Mouse (Mus musculus) right cerebral cortex, postnatal 14 days (tissue): Measurements from ENCODE around the gene Ttc30b.
"Not testable (repeated sequence)": the region's sequence is repeated elsewhere in the genome, so short reads cannot be mapped to it uniquely, and the experiment has no call there.

ENCODE experiments used
- DNase-seq: peaks from one replicate; pipeline ENCODE4 v3.0.0; 2022

Gene Ttc30b

DNA sequence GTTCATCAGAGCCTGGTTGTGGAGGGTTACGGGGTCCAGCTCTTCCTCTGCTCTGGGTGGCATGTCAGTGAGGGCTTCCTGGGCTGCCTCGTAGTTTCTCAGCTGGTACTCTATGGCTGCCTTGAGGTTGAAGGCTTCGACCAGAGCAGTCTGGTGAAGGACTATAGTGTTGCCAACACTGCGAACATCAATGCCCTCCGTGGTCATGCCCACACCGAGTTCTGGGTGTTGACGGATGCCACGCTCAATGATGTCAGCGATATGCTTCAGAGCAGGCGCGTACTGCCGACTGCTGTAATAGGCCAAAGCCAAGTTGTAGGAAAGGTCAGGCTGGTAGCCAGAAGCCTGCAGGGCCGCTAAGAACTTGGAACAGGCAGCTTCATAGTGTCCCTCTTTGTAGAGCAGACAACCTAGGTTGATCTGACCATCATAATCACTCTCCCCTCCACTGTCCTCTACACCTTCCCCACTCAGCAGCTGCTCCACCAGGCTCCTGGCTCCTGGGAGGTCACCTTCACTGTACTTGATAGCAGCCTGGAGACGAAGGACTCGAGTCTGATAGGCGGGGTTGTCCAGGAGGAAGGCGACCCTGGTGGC lies 767 bp downstream of the Ttc30b start:
- not testable (repeated sequence) for DNase-seq

DNA sequence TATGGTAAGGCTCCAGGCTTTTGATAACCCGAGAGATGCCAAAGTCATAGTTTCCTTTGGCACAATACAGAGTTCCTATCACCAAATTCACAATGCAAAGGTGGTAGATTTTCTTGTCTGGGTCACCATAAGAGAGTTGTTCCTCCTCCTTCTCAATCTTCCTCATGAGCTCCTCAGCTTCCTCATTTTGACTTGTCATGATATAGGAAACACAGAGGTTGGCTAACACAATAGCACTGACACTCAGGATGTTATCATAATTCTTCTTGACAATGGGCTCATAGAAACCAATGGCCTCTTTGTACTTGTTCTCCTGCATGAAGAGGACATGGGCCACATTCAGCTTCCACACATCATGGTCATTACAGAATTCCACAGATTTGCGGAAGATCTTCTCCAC lies 1.7 kb downstream of the Ttc30b start:
- not testable (repeated sequence) for DNase-seq

DNA sequence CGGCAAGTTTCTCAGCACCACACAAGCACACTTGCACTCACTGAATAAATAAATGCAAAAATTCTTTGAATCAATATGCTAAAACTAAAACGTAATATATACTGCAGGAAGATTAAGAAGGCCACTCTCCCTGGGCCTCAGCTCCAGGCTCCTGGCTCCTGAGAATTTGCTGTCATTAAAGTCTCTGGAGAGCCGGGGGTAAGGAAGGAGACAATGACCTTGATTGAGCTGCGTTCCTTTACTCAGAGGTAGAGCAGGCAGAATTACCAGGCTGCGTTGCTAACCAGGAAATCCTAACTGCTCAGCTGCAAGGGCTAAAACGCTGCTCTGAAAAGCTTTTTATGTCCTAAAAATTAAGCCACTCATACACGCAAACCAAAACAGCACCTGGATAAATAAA lies 4.8 kb downstream of the Ttc30b start:
- DNase-seq: no peak

DNA sequence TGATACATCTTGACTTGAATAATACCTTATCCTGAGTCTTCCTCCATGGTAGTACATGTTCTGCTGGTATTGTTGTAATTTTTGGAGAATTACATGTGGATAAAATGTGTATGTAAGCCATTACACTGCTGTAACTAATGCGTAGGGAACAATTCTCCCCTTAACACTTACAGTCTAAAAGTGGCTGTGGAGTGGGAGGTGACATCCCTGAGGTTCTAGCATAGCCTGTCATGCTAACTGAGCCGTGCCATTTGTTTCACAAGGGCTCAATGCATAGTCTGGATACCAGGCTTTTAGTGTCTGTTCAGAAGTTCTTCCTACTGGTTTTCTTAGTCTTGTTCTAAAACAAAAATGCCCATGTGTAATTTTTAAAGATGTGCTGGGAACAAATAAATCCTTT lies 7.4 kb downstream of the Ttc30b start:
- DNase-seq: no peak

GRCm38 (mm10) chr2:75929786-75930444 lies 8.5 kb downstream of the Ttc30b start:
- DNase-seq: no peak

DNA sequence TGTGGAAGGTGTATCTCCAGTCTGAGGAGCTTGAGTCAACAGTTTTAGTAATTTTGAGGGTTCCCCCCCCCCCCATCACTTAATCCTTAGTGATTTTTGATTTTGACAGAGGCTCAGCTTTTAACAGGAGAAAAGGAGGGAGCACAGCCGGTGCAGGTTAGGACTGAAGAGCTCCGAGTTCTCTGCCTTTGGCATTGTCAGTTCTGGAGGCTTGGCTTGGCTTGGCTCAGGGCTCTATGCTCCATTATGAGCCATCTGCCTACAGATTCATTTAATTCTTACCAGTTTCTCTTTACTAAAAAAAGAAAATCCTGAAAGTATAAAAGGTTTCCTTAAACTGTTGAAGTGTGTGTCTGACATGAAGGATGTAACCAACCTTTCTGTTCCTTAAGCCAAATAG lies 9.2 kb downstream of the Ttc30b start:
- no peak for DNase-seq

- no peak for DNase-seq
These were observed 10.4 kb downstream of the Ttc30b start for GRCm38 (mm10) chr2:75928011-75928410.

GRCm38 (mm10) chr2:75926061-75926460 lies 12.3 kb downstream of the Ttc30b start:
- DNase-seq: no peak

DNA sequence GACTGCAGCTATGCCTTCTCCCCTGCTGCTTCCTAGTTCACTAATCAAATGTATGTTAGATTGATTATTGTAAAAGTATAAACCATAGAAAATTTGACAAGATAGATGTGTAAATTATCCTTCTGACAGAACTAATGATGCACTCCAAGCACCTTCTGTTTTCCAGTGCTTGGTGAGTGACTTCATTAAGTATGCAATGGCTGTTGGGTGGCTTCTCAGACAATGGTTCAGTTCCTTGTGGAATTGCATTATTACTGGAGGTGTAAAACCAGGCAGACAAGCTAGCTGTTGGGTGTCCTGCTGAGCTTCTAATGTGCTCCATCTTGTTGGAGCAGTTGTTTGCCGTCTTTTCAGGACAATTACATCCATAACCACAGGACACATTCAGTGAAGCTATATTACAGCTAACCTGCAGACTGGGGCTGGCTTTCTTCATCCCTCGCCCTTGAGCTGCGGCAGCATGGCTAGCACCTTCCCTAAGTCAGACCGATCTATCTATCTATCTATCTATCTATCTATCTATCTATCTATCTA lies 14.5 kb downstream of the Ttc30b start:
- no peak for DNase-seq

- DNase-seq: no peak
These were observed 23.3 kb downstream of the Ttc30b start for GRCm38 (mm10) chr2:75915040-75915439.

- no peak for DNase-seq
These were observed 31.2 kb downstream of the Ttc30b start for GRCm38 (mm10) chr2:75907142-75907541.

GRCm38 (mm10) chr2:75901869-75902268 lies 36.5 kb downstream of the Ttc30b start:
- DNase-seq: no peak

DNA sequence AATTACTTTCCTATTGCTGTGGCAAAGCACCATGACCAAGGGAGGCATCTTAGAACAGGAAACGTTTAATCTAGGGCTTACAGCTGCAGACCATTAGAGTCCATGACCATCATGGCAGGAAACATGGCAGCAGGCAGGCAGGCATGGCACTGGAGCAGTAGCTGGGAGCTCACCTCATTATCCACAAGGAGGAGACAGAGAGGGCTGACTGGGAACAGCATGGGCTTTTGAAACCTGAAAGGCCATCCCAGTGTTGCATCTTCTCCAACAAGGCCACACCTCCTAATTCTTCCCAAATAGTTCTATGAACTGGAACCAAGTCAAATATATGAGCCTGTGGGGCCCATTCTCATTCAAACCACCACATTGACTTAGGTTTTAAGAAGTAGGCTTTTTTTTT lies 38.1 kb downstream of the Ttc30b start:
- DNase-seq: no peak

GRCm38 (mm10) chr2:75895711-75896110 lies 42.7 kb downstream of the Ttc30b start:
- no peak for DNase-seq

DNA sequence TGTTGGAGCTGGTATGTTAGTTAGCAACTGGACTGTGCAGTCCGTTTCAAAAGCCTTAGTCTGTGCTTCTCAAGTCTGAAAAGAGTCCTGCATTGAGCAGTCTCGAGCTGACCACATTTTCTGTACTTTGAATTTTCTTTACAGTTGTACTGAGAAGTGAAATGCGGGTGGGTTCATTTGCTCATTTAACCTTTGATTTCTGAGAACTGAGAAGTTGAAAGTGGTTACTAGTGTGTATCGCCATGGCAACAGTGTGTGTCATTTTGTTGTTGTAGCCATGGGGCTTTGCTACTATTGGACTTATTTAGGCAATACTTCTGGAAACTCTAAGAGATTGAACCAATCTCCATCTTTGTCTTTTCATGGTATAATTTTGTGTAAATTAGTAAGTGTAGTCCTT lies 46.4 kb downstream of the Ttc30b start:
- DNase-seq: no peak
